Mouse (Mus musculus): ENCODE data around the gene Shroom3. TPM values are rescaled to one million over a fixed set of nuclear protein-coding genes. Genes with fewer than 3 reads are reported as not detected.
A peak's percentile ranks its signal among the peaks of the same experiment; 100 is the strongest.

Shroom3 gene
- polyA plus RNA-seq, 1 experiment from 2014 or later, result 11.3 TPM

DNA sequence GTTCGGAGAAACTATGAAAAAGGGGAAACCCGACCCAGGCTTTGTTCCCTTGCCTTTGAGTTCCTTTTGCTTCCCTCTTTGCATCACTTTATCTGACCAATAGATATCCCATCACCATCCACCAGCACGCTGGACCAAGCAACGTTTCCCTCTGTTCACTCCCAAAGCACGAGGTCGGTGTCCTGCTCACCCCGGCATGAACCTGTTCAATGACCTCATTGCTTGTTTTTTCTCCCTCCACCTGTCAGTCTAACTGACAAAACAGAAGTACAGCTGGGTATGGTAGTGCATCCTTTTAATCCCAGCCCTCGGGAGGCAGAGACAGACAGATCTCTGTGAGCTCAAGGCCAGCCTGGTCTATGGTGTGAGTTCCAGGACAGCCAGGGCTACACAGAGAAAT is 95.2 kb downstream of the Shroom3 start:
- H3K36me3 ChIP-seq, result no peaks in the 10 kb centered on the region; the same call in 1 of the 2 replicates
- H3K9me3 ChIP-seq (replicated peaks), result no peaks in the 10 kb centered on the region
- WGBS, result 66% methylated on average over 8 of the region's 8 CpGs
- no peak overlapping the region for H3K4me2 ChIP-seq
- no peak overlapping the region for H3K4me3 ChIP-seq
- ATAC-seq (replicated peaks; ENCODE audit: insufficient number of reproducible peaks, insufficient read depth, low FRiP score, low read depth), result no peak
- H3K27me3 ChIP-seq, result no peaks in the 10 kb centered on the region
- peaks cover 12% of the 10 kb centered on the region for H3K4me1 ChIP-seq (replicated peaks)
- no peak overlapping the region for H3K27ac ChIP-seq
- no peak overlapping the region for H3K9ac ChIP-seq

DNA sequence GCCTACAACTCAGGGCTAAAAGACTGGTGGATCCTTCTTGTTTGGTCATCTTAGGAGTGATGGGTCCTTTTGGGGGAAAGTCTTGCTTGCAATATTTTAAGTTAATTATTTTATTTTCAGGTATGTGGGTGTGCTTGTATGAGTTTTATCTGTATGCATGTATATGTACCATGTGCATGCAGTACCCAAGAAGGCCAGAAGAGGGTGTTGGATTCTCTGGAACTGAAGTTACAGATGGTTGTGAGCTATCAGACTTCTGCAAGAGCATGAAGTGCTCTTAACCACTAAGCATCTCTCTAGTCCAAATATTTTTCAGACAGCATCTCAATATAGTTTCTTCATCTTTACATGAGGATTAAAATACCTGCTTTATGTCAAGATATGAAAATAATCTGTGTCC is 97.8 kb downstream of the Shroom3 start:
- H3K9ac ChIP-seq, result no peak overlapping the region
- ATAC-seq (replicated peaks; ENCODE audit: insufficient number of reproducible peaks, insufficient read depth, low FRiP score, low read depth), result no peak
- H3K36me3 ChIP-seq, result no peaks in the 10 kb centered on the region; the same call in 1 of the 2 replicates
- H3K4me2 ChIP-seq, result no peak overlapping the region
- H3K27ac ChIP-seq, result no peak overlapping the region
- no peaks in the 10 kb centered on the region for H3K27me3 ChIP-seq
- 0 out of 2 replicates have a peak, but pooled peaks cover 4% of the 10 kb centered on the region for H3K9me3 ChIP-seq (replicated peaks)
- H3K4me3 ChIP-seq, result no peak overlapping the region
- H3K4me1 ChIP-seq (replicated peaks), result peaks cover 13% of the 10 kb centered on the region

DNA sequence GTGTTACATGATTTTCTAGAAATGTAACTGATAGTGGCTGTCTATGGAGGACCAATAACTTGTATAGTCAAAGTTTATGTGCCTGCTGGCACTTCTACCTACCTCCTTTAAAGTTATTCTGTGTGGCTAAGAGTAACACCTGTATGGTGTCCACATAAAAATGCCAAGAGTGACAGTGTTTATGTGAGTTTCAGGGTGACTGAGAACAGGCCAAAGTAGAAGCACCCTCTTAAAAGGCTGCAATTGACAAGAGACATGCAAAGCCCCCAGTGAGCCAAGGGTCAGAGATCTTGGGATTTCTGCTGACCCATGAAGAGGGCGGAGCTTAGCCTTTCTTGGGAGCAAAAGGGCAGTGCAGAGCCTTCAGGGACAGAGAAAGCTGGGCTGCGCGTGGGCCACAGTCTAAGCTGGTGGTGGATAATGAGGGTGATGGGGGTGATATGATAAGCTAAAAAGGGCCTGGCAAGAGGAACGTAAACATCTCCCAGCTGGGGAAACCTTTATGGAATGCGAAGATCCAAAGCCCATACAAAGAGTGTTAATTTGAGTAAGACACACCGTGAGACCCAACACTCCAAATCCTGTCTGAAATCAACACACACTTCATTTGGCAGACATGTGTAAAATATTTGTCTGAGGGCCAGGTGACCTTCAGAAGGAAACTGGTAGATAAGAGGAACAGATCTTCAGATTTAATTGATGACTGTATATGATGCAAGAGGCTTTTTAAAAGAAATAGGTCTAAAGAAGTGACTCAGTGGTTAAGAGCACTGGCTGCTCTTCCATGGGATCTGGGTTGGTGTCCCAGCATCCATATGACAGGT is 101.0 kb downstream of the Shroom3 start:
- no peak overlapping the region for H3K27ac ChIP-seq
- H3K9ac ChIP-seq, result no peak overlapping the region
- no peak overlapping the region for H3K4me2 ChIP-seq
- no peaks in the 10 kb centered on the region for H3K27me3 ChIP-seq
- no peak overlapping the region for H3K4me3 ChIP-seq
- no peak for ATAC-seq (replicated peaks; ENCODE audit: insufficient number of reproducible peaks, insufficient read depth, low FRiP score, low read depth)
- no peaks in the 10 kb centered on the region; the same call in 1 of the 2 replicates for H3K36me3 ChIP-seq
- 47% methylated on average over 6 of the region's 6 CpGs for WGBS
- 0 out of 2 replicates have a peak, but pooled peaks cover 4% of the 10 kb centered on the region for H3K9me3 ChIP-seq (replicated peaks)
- H3K4me1 ChIP-seq (replicated peaks), result peaks cover 22% of the 10 kb centered on the region

DNA sequence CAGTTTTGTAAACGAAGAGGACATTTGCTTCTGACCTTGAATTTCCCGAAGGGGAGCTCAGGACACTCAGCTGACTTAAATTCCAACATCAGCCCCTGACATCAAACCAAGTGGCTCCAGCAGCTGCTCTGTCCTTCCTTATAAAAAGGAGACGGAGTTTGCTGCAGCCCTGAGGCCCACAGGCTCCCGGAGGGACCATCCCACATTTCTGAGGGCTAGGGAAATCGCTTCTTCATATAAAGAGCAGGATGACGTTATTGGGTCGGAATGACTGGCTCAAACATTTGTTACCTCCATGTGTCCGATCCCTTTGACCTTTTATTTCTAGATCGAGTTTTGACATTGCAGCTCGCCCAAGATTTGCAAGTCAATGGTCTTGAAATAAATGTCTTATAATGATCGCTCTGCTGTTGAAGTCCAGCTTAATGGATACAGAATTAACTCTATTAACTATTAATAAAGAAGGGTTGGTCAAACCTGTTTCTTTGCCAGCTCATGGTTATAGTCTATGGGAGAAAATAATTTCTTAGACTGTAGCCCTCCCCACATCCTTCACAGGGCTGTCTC is 102.7 kb downstream of the Shroom3 start:
- no peaks in the 10 kb centered on the region; the same call in 1 of the 2 replicates for H3K36me3 ChIP-seq
- H3K27me3 ChIP-seq, result no peaks in the 10 kb centered on the region
- 0 out of 2 replicates have a peak, but pooled peaks cover 4% of the 10 kb centered on the region for H3K9me3 ChIP-seq (replicated peaks)
- H3K4me2 ChIP-seq, result no peak overlapping the region
- H3K4me3 ChIP-seq, result no peak overlapping the region
- ATAC-seq (replicated peaks; ENCODE audit: insufficient number of reproducible peaks, insufficient read depth, low FRiP score, low read depth), result no peak
- H3K27ac ChIP-seq, result no peak overlapping the region
- peaks cover 26% of the 10 kb centered on the region for H3K4me1 ChIP-seq (replicated peaks)
- 73% methylated on average over 11 of the region's 11 CpGs for WGBS
- no peak overlapping the region for H3K9ac ChIP-seq

DNA sequence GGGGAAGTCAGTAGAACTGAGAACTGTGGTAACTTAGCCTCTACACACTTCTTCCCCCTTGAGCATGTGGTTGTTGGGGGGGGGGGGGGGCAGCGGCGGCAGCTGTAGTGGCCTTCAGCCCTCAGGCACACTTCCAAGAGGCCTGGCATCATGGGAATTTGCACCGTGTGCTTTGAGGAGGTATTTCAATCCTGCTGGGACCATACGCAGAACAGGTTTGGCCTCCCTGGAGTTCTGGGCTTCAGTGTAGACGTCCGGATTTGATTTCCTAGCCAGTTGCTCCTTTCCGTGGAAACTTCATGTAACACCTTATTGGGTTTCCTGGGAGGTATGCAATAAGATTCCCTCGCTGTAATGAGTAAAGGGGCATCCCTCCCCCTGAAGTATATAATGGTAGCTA is 105.8 kb downstream of the Shroom3 start:
- no peaks in the 10 kb centered on the region for H3K27me3 ChIP-seq
- 35% methylated on average over 8 of the region's 8 CpGs for WGBS
- 0 out of 2 replicates have a peak overlapping the region, but pooled peaks have one; percentile 11 for H3K4me2 ChIP-seq
- H3K9me3 ChIP-seq (replicated peaks), result 0 out of 2 replicates have a peak, but pooled peaks cover 4% of the 10 kb centered on the region
- no peak for ATAC-seq (replicated peaks; ENCODE audit: insufficient number of reproducible peaks, insufficient read depth, low FRiP score, low read depth)
- no peaks in the 10 kb centered on the region for H3K36me3 ChIP-seq
- H3K9ac ChIP-seq, result no peak overlapping the region
- H3K27ac ChIP-seq, result peak overlapping the region; percentile 48
- no peak overlapping the region for H3K4me3 ChIP-seq
- H3K4me1 ChIP-seq (replicated peaks), result peaks cover 21% of the 10 kb centered on the region

DNA sequence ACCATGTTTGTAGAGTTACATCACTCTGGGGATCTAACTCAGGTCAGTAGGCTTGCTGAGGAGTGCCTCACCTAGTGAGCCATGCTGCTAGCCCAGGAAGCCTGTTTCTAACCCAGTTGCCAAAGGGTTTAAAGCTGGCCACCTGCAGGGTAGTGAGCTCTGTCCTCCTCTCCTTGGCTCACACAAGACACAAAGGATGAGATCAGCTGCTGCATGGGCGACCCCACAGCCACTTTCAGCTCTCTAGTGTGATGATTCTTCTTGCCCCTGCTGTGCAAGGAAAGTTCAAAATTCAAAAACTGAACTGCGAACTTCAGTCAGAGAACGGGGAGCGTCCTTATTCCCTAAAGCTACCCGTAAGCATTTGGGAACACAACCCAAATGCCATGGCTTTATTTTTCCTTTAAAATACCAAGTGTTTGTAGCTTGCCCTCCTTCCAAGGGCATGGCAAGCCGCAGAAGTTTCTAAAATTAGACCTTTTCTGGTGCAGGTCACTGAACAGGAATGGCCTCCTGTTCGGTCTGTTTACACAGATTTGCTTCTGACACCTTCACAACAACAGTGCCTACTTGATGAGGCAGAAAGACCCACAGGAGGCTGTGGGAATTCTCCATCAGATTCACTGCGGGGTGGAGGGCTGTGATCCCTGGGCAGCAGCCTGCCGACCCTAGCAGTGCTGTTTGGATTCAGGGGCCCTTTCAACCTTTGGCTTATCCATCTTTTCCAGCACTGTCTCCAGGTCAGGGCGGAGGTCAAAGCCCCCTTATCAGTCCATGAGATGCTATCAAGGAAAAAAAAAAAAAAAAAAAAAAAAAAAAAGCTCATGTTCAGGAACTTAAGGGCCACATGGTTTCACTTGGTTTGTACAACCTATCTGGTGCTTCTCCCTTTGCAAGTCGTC is 113.1 kb downstream of the Shroom3 start:
- no peak overlapping the region for H3K9ac ChIP-seq
- peaks cover 9% of the 10 kb centered on the region for H3K4me1 ChIP-seq (replicated peaks)
- H3K9me3 ChIP-seq (replicated peaks), result 0 out of 2 replicates have a peak, but pooled peaks cover 3% of the 10 kb centered on the region
- no peak for ATAC-seq (replicated peaks; ENCODE audit: insufficient number of reproducible peaks, insufficient read depth, low FRiP score, low read depth)
- peak overlapping the region; percentile 43 for H3K27ac ChIP-seq
- H3K4me3 ChIP-seq, result no peak overlapping the region
- H3K27me3 ChIP-seq, result no peaks in the 10 kb centered on the region
- H3K4me2 ChIP-seq, result no peak overlapping the region
- H3K36me3 ChIP-seq, result no peaks in the 10 kb centered on the region
- WGBS, result 36% methylated on average over 11 of the region's 11 CpGs

DNA sequence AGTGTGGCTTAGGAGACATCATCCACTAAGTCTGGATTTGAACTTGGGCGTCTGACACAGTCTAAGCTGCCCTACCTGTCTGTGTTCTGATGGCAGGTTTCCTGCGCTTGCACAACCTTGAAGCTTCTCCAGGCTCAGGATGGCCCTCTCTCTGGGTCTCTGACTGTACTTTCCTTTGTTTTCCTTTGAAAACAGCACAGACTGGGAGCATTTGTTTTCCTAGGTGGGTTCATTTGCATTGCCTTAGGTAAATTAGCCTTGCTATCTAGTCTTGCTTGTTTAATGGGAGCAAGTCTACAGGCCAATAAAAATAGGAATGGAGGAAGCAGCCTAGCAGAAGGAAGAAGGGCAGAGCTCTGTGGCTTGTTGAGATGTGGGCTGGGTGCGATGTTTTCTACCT is 114.7 kb downstream of the Shroom3 start:
- Histone ChIP-seq H3K36me3 (no peaks in the 10 kb centered on the region), H3K9me3 (replicated peaks) (0 out of 2 replicates have a peak, but pooled peaks cover 3% of the 10 kb centered on the region), H3K4me3 (no peak overlapping the region), H3K4me1 (replicated peaks) (peaks cover 12% of the 10 kb centered on the region), H3K4me2 (no peak overlapping the region), H3K9ac (no peak overlapping the region), H3K27me3 (no peaks in the 10 kb centered on the region), H3K27ac (no peak overlapping the region)
- ATAC-seq (replicated peaks; ENCODE audit: insufficient number of reproducible peaks, insufficient read depth, low FRiP score, low read depth), result no peak
- WGBS, result 83% methylated on average over 3 of the region's 3 CpGs

DNA sequence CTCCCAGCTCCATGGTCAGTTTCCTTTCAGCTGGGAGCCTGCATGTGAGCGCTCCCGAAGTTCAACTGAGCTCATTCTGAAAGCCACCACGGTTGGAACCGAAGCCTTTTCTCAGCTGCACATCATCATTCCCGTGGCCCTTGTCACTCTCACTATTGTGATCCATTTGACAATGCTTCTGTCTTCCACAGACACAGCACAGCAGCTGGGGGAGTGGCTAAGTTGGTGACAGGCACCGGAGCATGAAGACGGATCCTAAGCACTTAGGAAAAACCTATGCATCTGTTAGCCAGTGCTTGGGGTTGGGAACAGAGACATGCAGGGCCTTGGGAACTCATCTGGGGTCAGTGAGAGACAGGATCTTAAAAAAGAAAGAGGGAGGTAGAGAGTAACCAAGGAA is 121.1 kb downstream of the Shroom3 start:
- ATAC-seq (replicated peaks; ENCODE audit: insufficient number of reproducible peaks, insufficient read depth, low FRiP score, low read depth), result no peak
- Histone ChIP-seq H3K9me3 (replicated peaks) (no peaks in the 10 kb centered on the region), H3K27me3 (no peaks in the 10 kb centered on the region), H3K9ac (no peak overlapping the region), H3K4me3 (no peak overlapping the region), H3K4me1 (replicated peaks) (peaks cover 23% of the 10 kb centered on the region), H3K36me3 (no peaks in the 10 kb centered on the region), H3K4me2 (0 out of 2 replicates have a peak overlapping the region, but pooled peaks have one; percentile 8), H3K27ac (no peak overlapping the region)
- WGBS, result 37% methylated on average over 7 of the region's 7 CpGs

DNA sequence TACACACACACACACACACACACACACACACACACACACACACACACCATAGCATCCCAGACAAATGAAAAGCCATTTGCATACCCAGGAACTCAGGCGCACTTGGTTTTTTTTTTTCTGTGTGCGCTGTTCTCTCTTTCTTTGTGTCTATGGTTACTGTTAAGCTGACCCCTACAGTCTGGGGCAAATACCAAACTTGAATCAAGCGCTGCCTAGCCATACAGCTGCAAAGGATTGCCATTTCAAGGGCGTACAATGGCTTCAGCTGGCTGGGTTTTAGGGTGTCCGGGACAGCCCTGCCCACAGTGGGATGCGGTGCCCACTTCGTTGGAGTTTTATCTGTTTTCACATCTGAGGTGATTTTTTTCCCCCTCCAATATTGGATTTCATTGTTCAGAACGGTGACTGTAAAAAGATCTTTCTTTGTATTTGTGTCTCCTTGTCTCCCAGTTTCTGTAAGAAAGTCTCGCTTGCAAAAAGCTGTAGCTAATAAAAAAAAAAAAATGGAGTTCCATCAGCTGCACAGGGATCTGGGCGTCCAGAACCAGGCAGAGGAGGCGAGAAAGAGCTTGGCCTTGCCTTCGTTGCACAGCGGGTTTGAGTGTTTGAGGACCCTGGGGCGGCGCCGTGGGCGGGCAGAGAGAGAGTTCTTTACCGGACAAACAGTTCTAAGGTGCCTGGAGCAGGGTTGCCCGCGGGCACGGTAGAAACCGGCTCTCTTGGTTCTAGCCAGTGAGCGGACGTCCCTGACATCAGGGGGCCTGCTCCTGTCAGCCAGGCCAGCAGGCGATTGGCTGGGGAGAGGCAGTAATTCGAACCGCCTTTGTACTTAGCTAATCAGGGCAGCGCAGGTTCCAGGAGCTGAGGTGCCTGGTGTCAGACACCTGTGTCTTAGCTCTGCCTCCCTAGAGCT is 125.5 kb downstream of the Shroom3 start:
- Histone ChIP-seq H3K27me3 (no peaks in the 10 kb centered on the region), H3K4me3 (peak overlapping the region; percentile 51), H3K9me3 (replicated peaks) (no peaks in the 10 kb centered on the region), H3K36me3 (no peaks in the 10 kb centered on the region), H3K9ac (peak overlapping the region; percentile 55), H3K27ac (peak overlapping the region; percentile 84), H3K4me1 (replicated peaks) (peaks cover 42% of the 10 kb centered on the region), H3K4me2 (peak overlapping the region; percentile 62)
- ATAC-seq (replicated peaks; ENCODE audit: insufficient number of reproducible peaks, insufficient read depth, low FRiP score, low read depth), result peak; percentile 87
- WGBS, result 8% methylated on average over 28 of the region's 28 CpGs

DNA sequence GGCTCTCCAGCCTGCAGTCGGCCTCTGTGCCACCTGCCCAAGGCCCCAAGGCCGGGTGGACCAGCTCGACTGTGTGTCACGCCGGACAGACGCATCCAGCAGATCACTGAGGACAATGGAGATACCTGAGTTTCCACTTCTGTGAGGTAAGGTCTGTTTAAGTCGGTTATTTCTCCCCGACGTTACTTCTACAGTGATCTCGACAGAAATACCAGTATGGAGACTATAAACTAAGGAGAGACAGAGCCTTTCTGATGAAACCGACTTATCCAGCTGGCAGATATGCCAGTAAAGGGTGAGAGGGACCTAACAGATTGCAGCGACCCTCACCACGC is 126.1 kb downstream of the Shroom3 start:
- Histone ChIP-seq H3K27me3 (no peaks in the 10 kb centered on the region), H3K4me3 (peak overlapping the region; percentile 51), H3K9me3 (replicated peaks) (no peaks in the 10 kb centered on the region), H3K4me2 (peak overlapping the region; percentile 62), H3K4me1 (replicated peaks) (peaks cover 36% of the 10 kb centered on the region), H3K9ac (peak overlapping the region; percentile 55), H3K27ac (peak overlapping the region; percentile 84), H3K36me3 (no peaks in the 10 kb centered on the region)
- no peak for ATAC-seq (replicated peaks; ENCODE audit: insufficient number of reproducible peaks, insufficient read depth, low FRiP score, low read depth)
- 22% methylated on average over 13 of the region's 13 CpGs for whole genome bisulfite sequencing
